36 mouse cellular contexts compared by ENCODE assay signal in genomic region chr8:96403669-96404068, GRCm38 (mm10).
"Had no signal": no experiment of that assay in that cellular context is flagged by ENCODE, and none has a peak within 500 bp of the region (broad histone marks: within the 10 kb centered on the region; RNA-seq: fewer than 3 reads in every experiment).

No protein-coding gene starts in this region.

- H3K36me3 ChIP-seq: heart, embryonic 10.5 days; heart, embryonic 12.5 days; heart, embryonic 13.5 days; heart, embryonic 15.5 days; hindbrain, embryonic 10.5 days; hindbrain, embryonic 12.5 days; hindbrain, embryonic 13.5 days; hindbrain, embryonic 15.5 days; intestine, embryonic 15.5 days; kidney, embryonic 15.5 days had no signal

- H3K4me2 ChIP-seq: heart, embryonic 11.5 days; heart, embryonic 12.5 days; heart, embryonic 13.5 days; heart, embryonic 15.5 days; hindbrain, embryonic 12.5 days; hindbrain, embryonic 13.5 days; hindbrain, embryonic 14.5 days; hindbrain, embryonic 15.5 days; intestine, embryonic 15.5 days; kidney, embryonic 15.5 days had no signal

- H3K27me3 ChIP-seq: heart, embryonic 12.5 days; heart, embryonic 13.5 days; heart, embryonic 15.5 days; hindbrain, embryonic 12.5 days; hindbrain, embryonic 13.5 days; hindbrain, embryonic 15.5 days; intestine, embryonic 15.5 days; kidney, embryonic 15.5 days had no signal

- H3K27ac ChIP-seq: heart, embryonic 10.5 days; heart, embryonic 13.5 days; heart, embryonic 15.5 days; hindbrain, embryonic 10.5 days; hindbrain, embryonic 12.5 days; hindbrain, embryonic 13.5 days; hindbrain, embryonic 14.5 days; hindbrain, embryonic 15.5 days; hindbrain, postnatal 0 days; intestine, embryonic 15.5 days; kidney, embryonic 15.5 days; kidney, postnatal 0 days; layer of hippocampus, adult 2 months; left cerebral cortex, adult 2 months had no signal

- H3K9me3 ChIP-seq: heart, embryonic 10.5 days; heart, embryonic 12.5 days; heart, embryonic 13.5 days; heart, embryonic 15.5 days; hindbrain, embryonic 10.5 days; hindbrain, embryonic 12.5 days; hindbrain, embryonic 13.5 days; hindbrain, embryonic 15.5 days; intestine, embryonic 15.5 days; kidney, embryonic 15.5 days had no signal

- ATAC-seq: hindbrain, embryonic 16.5 days; hindbrain, postnatal 0 days; inflammation-experienced regulatory T-cells, adult 6 months; intestine, embryonic 15.5 days; intestine, embryonic 16.5 days; intestine, postnatal 0 days had no signal

- H3K9ac ChIP-seq: heart, embryonic 12.5 days; heart, embryonic 13.5 days; heart, embryonic 15.5 days; hindbrain, embryonic 12.5 days; hindbrain, embryonic 13.5 days; hindbrain, embryonic 14.5 days; hindbrain, embryonic 15.5 days; intestine, embryonic 15.5 days; kidney, embryonic 15.5 days had no signal

- DNase-seq: heart, postnatal 10 days; heart, postnatal 14 days; heart, postnatal 36 days; heart, postnatal 4 days; kidney, adult 11 months; kidney, adult 18-20 months; kidney, adult 2 months; kidney, adult 8-10 months; kidney, adult 9 months; kidney, postnatal 10 days; kidney, postnatal 14 days; kidney, postnatal 25 days; kidney, postnatal 36 days; kidney, postnatal 4 days; layer of hippocampus, adult 9-11 months; layer of hippocampus, postnatal 36 days had no signal

- H3K4me3 ChIP-seq: heart, embryonic 10.5 days; heart, embryonic 12.5 days; heart, embryonic 13.5 days; heart, embryonic 15.5 days; hindbrain, embryonic 10.5 days; hindbrain, embryonic 12.5 days; hindbrain, embryonic 13.5 days; hindbrain, embryonic 15.5 days; intestine, embryonic 15.5 days; kidney, embryonic 15.5 days; layer of hippocampus, adult 2 months; left cerebral cortex, adult 2 months had no signal

- H3K4me1 ChIP-seq: heart, embryonic 10.5 days; heart, embryonic 12.5 days; heart, embryonic 13.5 days; heart, embryonic 15.5 days; hindbrain, embryonic 10.5 days; hindbrain, embryonic 12.5 days; hindbrain, embryonic 13.5 days; hindbrain, embryonic 15.5 days; intestine, embryonic 15.5 days; kidney, embryonic 15.5 days had no signal
